Mouse (Mus musculus) lung, embryonic 16.5 days (tissue): Measurements from ENCODE around the gene Vkorc1l1. TPM values are rescaled to one million over a fixed set of nuclear protein-coding genes. Genes with fewer than 3 reads are reported as not detected.
"Not testable (repeated sequence)": the region's sequence is repeated elsewhere in the genome, so short reads cannot be mapped to it uniquely, and the experiment has no call there.

ENCODE experiments used
- ATAC-seq: fragments of 200-750 bp; cut with Nextera tagmentation; 2 replicates; pipeline ENCODE4 v1.8.0; 2017; ENCODE audit warnings: low read depth, mild to moderate bottlenecking, moderate library complexity
- H3K27ac ChIP-seq: fragments of 300-500 bp; sonication (generic); 2 replicates; pipeline ENCODE4 v1.5.1; 2014; ENCODE audit warnings: mild to moderate bottlenecking, control low read depth, low read length
- H3K27me3 ChIP-seq: fragments of 300-500 bp; sonication (generic); 2 replicates; pipeline ENCODE4 v1.6.1; 2014; ENCODE audit warnings: low read depth, low read length, mixed read lengths; ENCODE audit not compliant: control insufficient read depth, insufficient read depth
- H3K36me3 ChIP-seq: fragments of 300-500 bp; sonication (generic); 2 replicates; pipeline ENCODE4 v1.6.1; 2014; ENCODE audit warnings: low read length; ENCODE audit not compliant: control insufficient read depth, insufficient read depth
- H3K4me1 ChIP-seq: fragments of 300-500 bp; sonication (generic); replicated peaks from 2 replicates; pipeline ENCODE4 v1.6.1; 2014; ENCODE audit warnings: low read length, mixed read lengths; ENCODE audit not compliant: control insufficient read depth, insufficient read depth
- H3K4me2 ChIP-seq: fragments of 300-500 bp; sonication (generic); 2 replicates; pipeline ENCODE4 v1.6.1; 2014; ENCODE audit warnings: low read depth, low read length, control low read depth
- H3K4me3 ChIP-seq: fragments of 300-500 bp; sonication (generic); 2 replicates; pipeline ENCODE4 v1.5.1; 2014; ENCODE audit warnings: mild to moderate bottlenecking, low read length, control low read depth
- H3K9ac ChIP-seq: fragments of 300-500 bp; sonication (generic); 2 replicates; pipeline ENCODE4 v1.6.1; 2014; ENCODE audit warnings: low read length, control low read depth
- H3K9me3 ChIP-seq: fragments of 300-500 bp; sonication (generic); 2 replicates; pipeline ENCODE4 v1.6.1; 2016; ENCODE audit warnings: low read length; ENCODE audit not compliant: control insufficient read depth
- WGBS: fragments of 180-500 bp; shearing (Covaris S2); extraction: QIAGEN DNeasy Blood & Tissue Kit; methylation state at CpG from one replicate; pipeline ENCODE4 v1.1.7; 2014; 5-methylcytosine and 5-hydroxymethylcytosine counted together
- polyA plus RNA-seq: library from polyadenylated mRNA; unstranded; fragments of >200 nt; fragmentation: Nextera tagmentation; extraction: Ambion mirVana; gene quantifications from 2 replicates; pipeline ENCODE4 v1.2.1, GENCODE M21; 2015

Vkorc1l1 gene
- polyA plus RNA-seq, 1 experiment from 2014 or later = 18.8 TPM

- ATAC-seq = 0 out of 2 replicates have a peak, but pooled peaks have one; percentile 2
- H3K36me3 ChIP-seq, H3K9me3 ChIP-seq, H3K4me3 ChIP-seq, H3K27ac ChIP-seq, H3K4me2 ChIP-seq, H3K4me1 ChIP-seq, H3K9ac ChIP-seq, H3K27me3 ChIP-seq: not testable (repeated sequence)
- WGBS = 75% methylated on average over 11 of the region's 11 CpGs
Measured at GRCm38 (mm10) chr5:129915491-129915890, 26.3 kb upstream of the Vkorc1l1 start.

GRCm38 (mm10) chr5:129918065-129918651 is 23.6 kb upstream of the Vkorc1l1 start:
- Histone ChIP-seq H3K9me3 (no peaks in the 10 kb centered on the region), H3K4me3 (no peak overlapping the region), H3K9ac (no peak overlapping the region), H3K27ac (no peak overlapping the region), H3K27me3 (no peaks in the 10 kb centered on the region), H3K4me1 (no peaks in the 10 kb centered on the region), H3K4me2 (no peak overlapping the region), H3K36me3 (no peaks in the 10 kb centered on the region)
- WGBS = 87% methylated on average over 24 of the region's 24 CpGs
- ATAC-seq = no peak

GRCm38 (mm10) chr5:129918752-129919151 is 23.0 kb upstream of the Vkorc1l1 start:
- ATAC-seq = no peak
- Histone ChIP-seq H3K4me2 (no peak overlapping the region), H3K9ac (no peak overlapping the region), H3K9me3 (no peaks in the 10 kb centered on the region), H3K4me3 (no peak overlapping the region), H3K27me3 (no peaks in the 10 kb centered on the region), H3K36me3 (no peaks in the 10 kb centered on the region), H3K4me1 (no peaks in the 10 kb centered on the region), H3K27ac (no peak overlapping the region)
- WGBS = 70% methylated on average over 9 of the region's 9 CpGs

- Histone ChIP-seq H3K36me3 (no peaks in the 10 kb centered on the region), H3K9me3 (no peaks in the 10 kb centered on the region), H3K4me1 (no peaks in the 10 kb centered on the region), H3K9ac (no peak overlapping the region), H3K4me2 (no peak overlapping the region), H3K27ac (no peak overlapping the region), H3K4me3 (no peak overlapping the region), H3K27me3 (no peaks in the 10 kb centered on the region)
- WGBS = 54% methylated on average over 8 of the region's 8 CpGs
- no peak for ATAC-seq
Measured at GRCm38 (mm10) chr5:129919320-129919719, 22.4 kb upstream of the Vkorc1l1 start.

GRCm38 (mm10) chr5:129921972-129922371 is 19.8 kb upstream of the Vkorc1l1 start:
- Histone ChIP-seq H3K9me3 (no peaks in the 10 kb centered on the region), H3K36me3 (no peaks in the 10 kb centered on the region), H3K27me3 (no peaks in the 10 kb centered on the region), H3K9ac (no peak overlapping the region), H3K27ac (no peak overlapping the region), H3K4me2 (no peak overlapping the region), H3K4me1 (no peaks in the 10 kb centered on the region), H3K4me3 (no peak overlapping the region)
- WGBS = 89% methylated on average over 4 of the region's 4 CpGs
- no peak for ATAC-seq

GRCm38 (mm10) chr5:129924820-129925452 is 16.8 kb upstream of the Vkorc1l1 start:
- Histone ChIP-seq H3K9me3 (no peaks in the 10 kb centered on the region), H3K4me1 (no peaks in the 10 kb centered on the region), H3K36me3 (no peaks in the 10 kb centered on the region), H3K9ac (no peak overlapping the region), H3K27me3 (no peaks in the 10 kb centered on the region), H3K4me3 (no peak overlapping the region), H3K27ac (no peak overlapping the region), H3K4me2 (no peak overlapping the region)
- 73% methylated on average over 8 of the region's 8 CpGs for WGBS
- ATAC-seq = no peak

GRCm38 (mm10) chr5:129925933-129926332 is 15.8 kb upstream of the Vkorc1l1 start:
- Histone ChIP-seq H3K4me3 (no peak overlapping the region), H3K9ac (no peak overlapping the region), H3K27ac (no peak overlapping the region), H3K4me2 (no peak overlapping the region), H3K36me3 (no peaks in the 10 kb centered on the region), H3K4me1 (no peaks in the 10 kb centered on the region), H3K27me3 (no peaks in the 10 kb centered on the region), H3K9me3 (no peaks in the 10 kb centered on the region)
- no peak for ATAC-seq
- 70% methylated on average over 5 of the region's 5 CpGs for WGBS

- Histone ChIP-seq H3K36me3 (no peaks in the 10 kb centered on the region), H3K9me3 (no peaks in the 10 kb centered on the region), H3K4me2 (no peak overlapping the region), H3K27me3 (no peaks in the 10 kb centered on the region), H3K9ac (no peak overlapping the region), H3K27ac (peak overlapping the region; percentile 45), H3K4me3 (no peak overlapping the region), H3K4me1 (no peaks in the 10 kb centered on the region)
- ATAC-seq = peak; percentile 92
- WGBS = 33% methylated on average over 9 of the region's 9 CpGs
Measured at GRCm38 (mm10) chr5:129929924-129930855, 11.6 kb upstream of the Vkorc1l1 start.

GRCm38 (mm10) chr5:129936941-129937340 is 4.8 kb upstream of the Vkorc1l1 start:
- H3K4me1 ChIP-seq = peaks cover 3% of the 10 kb centered on the region; the same call in 1 of the 2 replicates
- no peak for ATAC-seq
- no peaks in the 10 kb centered on the region for H3K27me3 ChIP-seq
- no peak overlapping the region for H3K4me3 ChIP-seq
- H3K27ac ChIP-seq = no peak overlapping the region
- H3K4me2 ChIP-seq = no peak overlapping the region
- 53% methylated on average over 4 of the region's 4 CpGs for WGBS
- no peaks in the 10 kb centered on the region for H3K36me3 ChIP-seq
- no peak overlapping the region for H3K9ac ChIP-seq
- no peaks in the 10 kb centered on the region for H3K9me3 ChIP-seq
